Mouse (Mus musculus): ENCODE measurements at regions not wholly inside any gene's neighbourhood (a gene's known extent, or its start where the extent isn't known, plus 50 kb on each side); places are given as distances from the start of the nearest gene placed in this dataset.

DNA sequence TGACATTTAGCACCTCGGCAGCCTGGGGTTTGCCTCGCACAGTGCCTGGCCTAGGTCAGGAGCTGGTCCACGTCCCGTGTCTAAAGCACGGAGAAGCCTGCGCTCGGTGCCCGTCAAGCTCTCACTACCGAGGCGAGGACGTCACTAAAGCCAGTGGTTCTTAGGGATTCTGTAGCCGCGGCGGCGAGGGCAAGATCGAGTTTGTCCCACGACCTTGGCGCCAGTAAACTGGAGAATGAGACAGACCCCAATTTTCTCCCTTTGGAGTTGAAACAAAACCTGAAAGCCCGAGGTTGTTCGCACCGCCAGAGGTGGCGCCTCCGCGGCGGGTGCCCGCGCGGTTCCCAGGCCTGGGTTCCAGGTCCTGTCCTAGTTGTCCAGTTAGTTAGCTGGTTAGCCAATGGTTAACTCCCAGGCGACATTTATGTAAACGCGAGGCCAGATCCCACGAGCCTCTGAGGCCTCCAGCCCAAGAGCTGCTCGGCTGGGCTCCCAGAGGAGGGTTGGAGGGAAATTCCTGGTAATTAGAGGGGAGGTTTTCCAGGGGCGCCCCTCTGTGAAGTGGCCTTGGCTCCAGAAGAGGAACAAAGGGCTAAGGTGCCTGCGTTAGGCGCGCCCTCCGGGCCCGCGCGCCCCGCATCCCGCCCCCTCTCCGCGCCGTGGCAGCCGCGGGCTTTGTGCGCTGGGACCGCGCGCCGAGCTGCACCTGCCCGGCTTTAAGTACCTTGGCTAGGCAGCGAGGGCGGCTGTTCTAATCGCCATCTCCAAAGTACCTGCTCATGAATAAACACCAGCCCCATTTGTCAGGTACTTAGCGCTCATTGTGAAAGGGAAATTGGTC, 74.0 kb downstream of the Rhcg start:
- Histone ChIP-seq H3K9ac (ENCODE audit: low read length) (no peak overlapping the region), H3K27ac (ENCODE audit: low read length) (no peak overlapping the region), H3K27me3 (ENCODE audit: control insufficient read depth, insufficient read depth, low read length) (peaks cover 93% of the 10 kb centered on the region), H3K4me3 (ENCODE audit: low read length) (no peak overlapping the region; the same call in 1 of the 2 replicates), H3K4me2 (ENCODE audit: low read depth, low read length) (peak overlapping the region; percentile 5; the same call in 1 of the 2 replicates), H3K9me3 (replicated peaks; ENCODE audit: control insufficient read depth, low read length) (no peaks in the 10 kb centered on the region), H3K36me3 (ENCODE audit: control insufficient read depth, insufficient read depth) (no peaks in the 10 kb centered on the region), H3K4me1 (ENCODE audit: control insufficient read depth, insufficient read depth, low read length) (no peaks in the 10 kb centered on the region; the same call in 1 of the 2 replicates)
- WGBS = 1% methylated on average over 58 of the region's 58 CpGs
- ATAC-seq (replicated peaks; ENCODE audit: extremely low read depth, insufficient read depth, low FRiP score) = no peak

DNA sequence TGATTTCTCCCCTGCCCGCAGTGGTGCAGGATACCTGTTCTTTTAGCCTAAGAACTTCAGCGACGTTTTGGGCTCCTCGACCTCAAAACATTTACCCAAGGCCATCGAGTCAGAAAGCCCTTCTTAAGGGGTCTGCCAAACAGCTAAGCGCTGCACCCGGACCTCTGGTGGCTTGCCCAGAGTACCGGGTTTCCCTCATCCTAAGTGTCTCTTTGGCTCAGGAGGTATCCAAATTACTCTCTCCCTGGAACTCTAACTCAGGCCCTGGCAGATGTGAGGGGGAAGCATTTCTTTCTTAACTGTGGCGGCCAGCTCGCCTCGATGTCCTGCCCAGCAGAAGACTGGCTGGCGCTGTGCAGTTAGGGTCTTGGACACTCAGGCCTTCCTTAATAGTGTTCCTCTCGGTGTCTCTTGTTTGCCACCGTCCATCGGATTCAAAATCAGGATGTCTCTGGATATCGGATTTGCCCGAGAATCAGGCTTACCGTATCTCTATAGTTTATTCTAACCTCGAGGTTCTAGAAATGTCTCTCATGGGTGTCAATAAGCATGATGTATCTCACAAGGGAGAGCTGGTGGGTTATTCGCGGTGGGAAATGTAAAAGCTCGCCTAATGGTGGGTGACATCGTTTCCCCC, 75.0 kb downstream of the Rhcg start:
- Histone ChIP-seq H3K27ac (ENCODE audit: low read length) (no peak overlapping the region), H3K4me1 (ENCODE audit: control insufficient read depth, insufficient read depth, low read length) (no peaks in the 10 kb centered on the region; the same call in 1 of the 2 replicates), H3K4me2 (ENCODE audit: low read depth, low read length) (no peak overlapping the region), H3K9me3 (replicated peaks; ENCODE audit: control insufficient read depth, low read length) (no peaks in the 10 kb centered on the region), H3K4me3 (ENCODE audit: low read length) (no peak overlapping the region), H3K36me3 (ENCODE audit: control insufficient read depth, insufficient read depth) (no peaks in the 10 kb centered on the region), H3K27me3 (ENCODE audit: control insufficient read depth, insufficient read depth, low read length) (peaks cover 92% of the 10 kb centered on the region), H3K9ac (ENCODE audit: low read length) (no peak overlapping the region)
- WGBS = 5% methylated on average over 23 of the region's 23 CpGs
- no peak for ATAC-seq (replicated peaks; ENCODE audit: extremely low read depth, insufficient read depth, low FRiP score)

GRCm38 (mm10) chr7:79540246-79540645, 74.1 kb upstream of the Polg start:
- WGBS = 18% methylated on average over 2 of the region's 2 CpGs
- no peaks in the 10 kb centered on the region for H3K9me3 ChIP-seq (replicated peaks; ENCODE audit: control insufficient read depth, low read length)
- H3K36me3 ChIP-seq (ENCODE audit: control insufficient read depth, insufficient read depth) = no peaks in the 10 kb centered on the region
- H3K4me2 ChIP-seq (ENCODE audit: low read depth, low read length) = no peak overlapping the region
- H3K4me1 ChIP-seq (ENCODE audit: control insufficient read depth, insufficient read depth, low read length) = peaks cover 10% of the 10 kb centered on the region
- no peak overlapping the region for H3K9ac ChIP-seq (ENCODE audit: low read length)
- H3K27ac ChIP-seq (ENCODE audit: low read length) = no peak overlapping the region
- no peak overlapping the region for H3K4me3 ChIP-seq (ENCODE audit: low read length)
- ATAC-seq (replicated peaks; ENCODE audit: extremely low read depth, insufficient read depth, low FRiP score) = no peak
- H3K27me3 ChIP-seq (ENCODE audit: control insufficient read depth, insufficient read depth, low read length) = peaks cover 91% of the 10 kb centered on the region

GRCm38 (mm10) chr7:79539426-79539825, 73.3 kb upstream of the Polg start:
- Histone ChIP-seq H3K9me3 (replicated peaks; ENCODE audit: control insufficient read depth, low read length) (no peaks in the 10 kb centered on the region), H3K27me3 (ENCODE audit: control insufficient read depth, insufficient read depth, low read length) (peaks cover 90% of the 10 kb centered on the region), H3K36me3 (ENCODE audit: control insufficient read depth, insufficient read depth) (no peaks in the 10 kb centered on the region), H3K9ac (ENCODE audit: low read length) (no peak overlapping the region), H3K4me2 (ENCODE audit: low read depth, low read length) (no peak overlapping the region), H3K4me1 (ENCODE audit: control insufficient read depth, insufficient read depth, low read length) (peaks cover 10% of the 10 kb centered on the region), H3K27ac (ENCODE audit: low read length) (no peak overlapping the region), H3K4me3 (ENCODE audit: low read length) (no peak overlapping the region)
- no peak for ATAC-seq (replicated peaks; ENCODE audit: extremely low read depth, insufficient read depth, low FRiP score)
- 7% methylated on average over 3 of the region's 3 CpGs for WGBS

DNA sequence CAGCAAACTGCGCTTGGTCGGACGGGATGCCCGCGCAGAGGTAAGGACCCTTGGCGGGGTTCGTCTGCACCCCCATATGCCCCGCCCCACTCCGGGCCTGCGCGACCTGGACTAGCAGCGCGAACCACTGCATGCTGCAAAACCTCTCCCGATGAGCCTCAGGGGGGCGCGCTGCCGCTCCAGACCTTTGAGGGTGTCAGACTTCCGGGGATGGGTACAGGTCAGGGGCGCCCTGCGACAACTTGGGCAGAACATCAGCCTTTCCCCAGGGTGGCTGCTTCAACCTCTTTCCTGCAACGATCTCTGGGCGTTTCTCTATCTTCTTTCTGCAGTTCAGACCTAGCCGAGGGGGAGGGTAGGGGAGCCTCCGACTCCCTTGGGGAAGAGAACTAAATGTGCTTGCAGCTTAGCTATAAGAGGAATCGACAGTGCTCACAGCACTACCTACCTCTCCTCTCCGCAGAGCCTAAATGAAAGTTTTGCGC, 70.0 kb upstream of the Polg start:
- no peak for ATAC-seq (replicated peaks; ENCODE audit: extremely low read depth, insufficient read depth, low FRiP score)

DNA sequence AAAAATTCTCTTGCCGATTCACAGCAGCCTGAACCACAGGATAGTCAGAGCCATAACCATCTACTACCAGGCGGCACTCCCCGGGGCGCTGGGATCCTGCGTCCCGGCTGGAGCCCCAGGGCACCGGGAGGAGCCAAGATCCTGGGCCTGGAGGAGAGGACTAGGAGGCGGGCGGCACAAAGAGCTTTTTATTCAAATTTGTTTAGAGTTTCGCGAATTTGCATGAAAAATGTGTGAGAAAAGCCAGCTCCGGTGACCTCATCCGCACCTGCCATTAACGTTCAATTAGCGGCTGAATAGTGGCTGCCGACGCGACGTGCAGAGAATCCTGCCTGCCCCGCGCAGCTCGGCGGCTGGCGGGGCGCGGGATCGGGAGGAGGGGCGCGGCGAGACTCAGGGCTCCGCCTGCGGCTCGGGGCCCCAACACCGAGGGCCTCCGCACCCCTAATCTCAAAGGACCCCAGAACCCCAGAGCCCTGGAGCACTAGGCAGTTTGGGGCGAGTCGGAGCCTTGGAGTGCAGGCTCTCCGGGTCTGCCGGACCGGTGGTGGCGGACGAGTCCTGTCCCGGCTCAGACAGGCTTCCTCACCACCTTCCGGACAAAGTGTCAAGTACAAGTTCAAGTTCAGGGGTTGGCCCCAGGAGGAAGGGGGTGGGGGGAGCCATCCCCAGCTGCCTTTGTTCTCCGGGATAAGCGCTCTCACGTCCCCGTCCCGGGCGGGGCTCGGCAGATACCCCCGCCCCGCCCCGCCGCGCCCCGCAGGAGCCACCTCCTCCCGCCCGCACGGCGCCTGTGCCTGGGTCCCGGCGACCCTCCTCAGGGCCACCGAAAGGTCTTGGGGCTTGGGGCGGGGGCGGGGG, 69.3 kb upstream of the Polg start:
- H3K36me3 ChIP-seq (ENCODE audit: control insufficient read depth, insufficient read depth) = no peaks in the 10 kb centered on the region
- H3K4me2 ChIP-seq (ENCODE audit: low read depth, low read length) = peak overlapping the region; percentile 67
- no peak overlapping the region for H3K9ac ChIP-seq (ENCODE audit: low read length)
- H3K27me3 ChIP-seq (ENCODE audit: control insufficient read depth, insufficient read depth, low read length) = peaks cover 86% of the 10 kb centered on the region
- no peak overlapping the region for H3K27ac ChIP-seq (ENCODE audit: low read length)
- H3K9me3 ChIP-seq (replicated peaks; ENCODE audit: control insufficient read depth, low read length) = no peaks in the 10 kb centered on the region
- WGBS = 2% methylated on average over 66 of the region's 66 CpGs
- peaks cover 10% of the 10 kb centered on the region for H3K4me1 ChIP-seq (ENCODE audit: control insufficient read depth, insufficient read depth, low read length)
- peak overlapping the region; percentile 47 for H3K4me3 ChIP-seq (ENCODE audit: low read length)
- no peak for ATAC-seq (replicated peaks; ENCODE audit: extremely low read depth, insufficient read depth, low FRiP score)

More for the DNA sequence above, 70.0 kb upstream of the Polg start:
- Histone ChIP-seq H3K27ac (ENCODE audit: low read length) (no peak overlapping the region), H3K4me2 (ENCODE audit: low read depth, low read length) (peak overlapping the region; percentile 67), H3K4me1 (ENCODE audit: control insufficient read depth, insufficient read depth, low read length) (peaks cover 10% of the 10 kb centered on the region), H3K9me3 (replicated peaks; ENCODE audit: control insufficient read depth, low read length) (no peaks in the 10 kb centered on the region), H3K36me3 (ENCODE audit: control insufficient read depth, insufficient read depth) (no peaks in the 10 kb centered on the region), H3K27me3 (ENCODE audit: control insufficient read depth, insufficient read depth, low read length) (peaks cover 86% of the 10 kb centered on the region), H3K9ac (ENCODE audit: low read length) (no peak overlapping the region), H3K4me3 (ENCODE audit: low read length) (peak overlapping the region; percentile 47)
- WGBS = under 1% methylated on average over 27 of the region's 27 CpGs

- 18% methylated on average over 7 of the region's 7 CpGs for WGBS
- ATAC-seq (replicated peaks; ENCODE audit: extremely low read depth, insufficient read depth, low FRiP score) = no peak
- H3K4me3 ChIP-seq (ENCODE audit: low read length) = no peak overlapping the region
- no peaks in the 10 kb centered on the region for H3K36me3 ChIP-seq (ENCODE audit: control insufficient read depth, insufficient read depth)
- H3K9ac ChIP-seq (ENCODE audit: low read length) = no peak overlapping the region
- H3K9me3 ChIP-seq (replicated peaks; ENCODE audit: control insufficient read depth, low read length) = no peaks in the 10 kb centered on the region
- peaks cover 86% of the 10 kb centered on the region for H3K27me3 ChIP-seq (ENCODE audit: control insufficient read depth, insufficient read depth, low read length)
- no peak overlapping the region for H3K27ac ChIP-seq (ENCODE audit: low read length)
- peaks cover 10% of the 10 kb centered on the region for H3K4me1 ChIP-seq (ENCODE audit: control insufficient read depth, insufficient read depth, low read length)
- no peak overlapping the region for H3K4me2 ChIP-seq (ENCODE audit: low read depth, low read length)
Observed at GRCm38 (mm10) chr7:79534819-79535218, 68.7 kb upstream of the Polg start.

- H3K9ac ChIP-seq (ENCODE audit: low read length) = no peak overlapping the region
- H3K27ac ChIP-seq (ENCODE audit: low read length) = no peak overlapping the region
- no peak overlapping the region for H3K4me2 ChIP-seq (ENCODE audit: low read depth, low read length)
- peaks cover 87% of the 10 kb centered on the region for H3K27me3 ChIP-seq (ENCODE audit: control insufficient read depth, insufficient read depth, low read length)
- whole genome bisulfite sequencing = 13% methylated on average over 5 of the region's 5 CpGs
- H3K36me3 ChIP-seq (ENCODE audit: control insufficient read depth, insufficient read depth) = no peaks in the 10 kb centered on the region
- no peak for ATAC-seq (replicated peaks; ENCODE audit: extremely low read depth, insufficient read depth, low FRiP score)
- H3K9me3 ChIP-seq (replicated peaks; ENCODE audit: control insufficient read depth, low read length) = no peaks in the 10 kb centered on the region
- peaks cover 10% of the 10 kb centered on the region for H3K4me1 ChIP-seq (ENCODE audit: control insufficient read depth, insufficient read depth, low read length)
- no peak overlapping the region for H3K4me3 ChIP-seq (ENCODE audit: low read length)
Observed at GRCm38 (mm10) chr7:79534381-79534780, 68.2 kb upstream of the Polg start.
